Mouse (Mus musculus) liver, postnatal 0 days (tissue): ENCODE measurements around the gene Wdr17. TPM values are rescaled to one million over a fixed set of nuclear protein-coding genes. Genes with fewer than 3 reads are reported as not detected.

Source experiments
- ATAC-seq: fragments of 200-750 bp; cut with Nextera tagmentation; 2 replicates; pipeline ENCODE4 v1.8.0; 2017; ENCODE audit warnings: mild to moderate bottlenecking, moderate library complexity
- DNase-seq: peaks from one replicate; pipeline ENCODE4 v3.0.0-alpha.2; 2016
- H3K27ac ChIP-seq: fragments of 300-500 bp; sonication (generic); 2 replicates; pipeline ENCODE4 v1.5.1; 2014; ENCODE audit warnings: antibody characterized with exemption, moderate library complexity, mild to moderate bottlenecking, low read depth
- H3K27me3 ChIP-seq: fragments of 300-500 bp; sonication (generic); 2 replicates; pipeline ENCODE4 v1.6.1; 2014; ENCODE audit warnings: low read length, control low read depth, mixed read lengths; ENCODE audit not compliant: insufficient read depth
- H3K36me3 ChIP-seq: fragments of 300-500 bp; sonication (generic); replicated peaks from 2 replicates; pipeline ENCODE4 v1.6.1; 2014; ENCODE audit warnings: mild to moderate bottlenecking, control low read depth, low read length, moderate library complexity, mixed read lengths; ENCODE audit not compliant: insufficient read depth
- H3K4me1 ChIP-seq: fragments of 300-500 bp; sonication (generic); 2 replicates; pipeline ENCODE4 v1.6.1; 2014; ENCODE audit warnings: antibody characterized with exemption, mild to moderate bottlenecking, control low read depth; ENCODE audit not compliant: insufficient read depth
- H3K4me2 ChIP-seq: fragments of 300-500 bp; sonication (generic); 2 replicates; pipeline ENCODE4 v1.6.1; 2014; ENCODE audit warnings: low read depth, mild to moderate bottlenecking, low read length, moderate library complexity, mixed read lengths
- H3K4me3 ChIP-seq: fragments of 300-500 bp; sonication (generic); 2 replicates; pipeline ENCODE4 v1.5.1; 2014; ENCODE audit warnings: low read depth, low read length
- H3K9ac ChIP-seq: fragments of 300-500 bp; sonication (generic); replicated peaks from 2 replicates; pipeline ENCODE4 v1.6.1; 2014; ENCODE audit warnings: mild to moderate bottlenecking, moderate library complexity
- H3K9me3 ChIP-seq: fragments of 300-500 bp; sonication (generic); 2 replicates; pipeline ENCODE4 v1.6.1; 2016; ENCODE audit warnings: mild to moderate bottlenecking, control low read depth, low read length, mixed read lengths
- CTCF ChIP-seq: sonication (generic); IDR thresholded peaks from 2 replicates; pipeline ENCODE4 v1.5.1; 2016; ENCODE audit warnings: antibody characterized with exemption, low read depth
- EP300 ChIP-seq: IDR thresholded peaks from 2 replicates; pipeline ENCODE4 v1.6.1; 2016; ENCODE audit warnings: antibody characterized with exemption, low read depth, mild to moderate bottlenecking
- WGBS: fragments of 180-500 bp; shearing (Covaris S2); extraction: QIAGEN DNeasy Blood & Tissue Kit; methylation state at CpG from one replicate; pipeline ENCODE4 v1.1.7; 2014; ENCODE audit not compliant: insufficient replicate concordance; 5-methylcytosine and 5-hydroxymethylcytosine counted together
- polyA plus RNA-seq: library from polyadenylated mRNA; unstranded; fragments of >200 nt; fragmentation: Nextera tagmentation; extraction: Ambion mirVana; gene quantifications from 2 replicates; pipeline ENCODE4 v1.2.1, GENCODE M21; 2015

Wdr17 gene
- polyA plus RNA-seq, 1 experiment from 2014 or later, result not detected

DNA sequence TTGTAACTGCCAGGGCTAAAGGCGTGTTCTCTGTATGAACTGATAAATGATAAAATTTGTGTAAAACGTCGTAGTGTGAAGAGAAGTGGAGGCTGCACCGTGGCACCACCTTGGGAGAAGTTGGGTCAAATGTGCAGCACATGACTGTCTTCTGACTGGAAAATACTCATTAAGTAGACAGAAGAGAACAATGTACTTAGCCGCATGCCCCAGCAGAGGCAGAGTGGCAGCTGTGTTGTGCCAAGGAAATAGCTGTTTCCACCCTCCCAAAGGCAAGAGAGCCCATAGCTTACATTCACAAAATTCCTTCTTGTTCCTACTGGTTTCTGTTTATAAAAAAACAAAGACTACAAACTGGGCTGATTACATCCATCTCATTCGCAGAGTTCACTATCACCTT is 78.8 kb downstream of the Wdr17 start:
- no peaks in the 10 kb centered on the region for H3K27me3 ChIP-seq
- no peak overlapping the region for H3K27ac ChIP-seq
- WGBS, result 53% methylated on average over 6 of the region's 6 CpGs
- H3K9me3 ChIP-seq, result no peaks in the 10 kb centered on the region
- ATAC-seq (no peak), DNase-seq (no peak)
- H3K4me2 ChIP-seq, result no peak overlapping the region
- no peak overlapping the region for H3K9ac ChIP-seq
- TF ChIP-seq CTCF (no peak), EP300 (no peak)
- no peaks in the 10 kb centered on the region for H3K4me1 ChIP-seq
- H3K4me3 ChIP-seq, result no peak overlapping the region
- H3K36me3 ChIP-seq, result no peaks in the 10 kb centered on the region

DNA sequence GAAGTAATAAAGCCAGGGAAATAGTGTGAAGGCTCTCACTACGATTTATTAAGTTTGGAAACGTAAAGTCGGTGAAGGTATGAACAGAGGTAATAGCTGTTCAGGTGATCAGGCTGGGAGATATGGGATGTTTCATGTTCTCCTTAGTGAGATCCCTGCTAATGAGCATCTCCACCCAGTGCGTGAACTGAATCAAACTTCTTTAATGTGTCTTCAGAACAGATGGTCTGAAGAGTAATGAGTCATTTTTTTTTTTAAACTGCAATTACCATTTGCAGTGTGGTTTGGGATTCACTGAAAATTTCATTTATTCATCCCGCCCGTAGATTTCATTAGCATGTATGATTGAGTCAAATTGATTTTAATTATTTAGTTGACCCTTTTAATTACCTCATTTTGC is 80.8 kb downstream of the Wdr17 start:
- 85% methylated on average over 6 of the region's 6 CpGs for WGBS
- H3K4me3 ChIP-seq, result no peak overlapping the region
- no peak for ATAC-seq
- no peak overlapping the region for H3K27ac ChIP-seq
- no peak overlapping the region for H3K4me2 ChIP-seq
- H3K27me3 ChIP-seq, result no peaks in the 10 kb centered on the region
- DNase-seq, result no peak
- H3K4me1 ChIP-seq, result no peaks in the 10 kb centered on the region
- H3K9ac ChIP-seq, result no peak overlapping the region
- no peaks in the 10 kb centered on the region for H3K36me3 ChIP-seq
- TF ChIP-seq EP300 (no peak), CTCF (no peak)
- no peaks in the 10 kb centered on the region for H3K9me3 ChIP-seq

DNA sequence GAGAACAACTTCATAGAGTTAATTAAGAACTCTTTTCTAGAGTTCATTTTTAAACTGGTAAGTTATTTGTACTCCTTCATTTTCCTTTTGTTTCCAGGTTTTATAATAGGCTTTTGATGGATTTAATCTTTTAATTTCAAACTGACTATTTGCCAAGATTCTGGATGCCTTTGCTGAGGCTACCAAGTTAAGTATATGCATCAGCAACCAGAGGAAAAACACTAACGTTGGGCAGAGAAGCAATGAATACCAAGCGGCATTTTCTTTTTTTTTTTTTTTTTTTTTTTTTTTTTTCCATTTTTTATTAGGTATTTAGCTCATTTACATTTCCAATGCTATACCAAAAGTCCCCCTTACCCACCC is 94.3 kb downstream of the Wdr17 start:
- H3K4me2 ChIP-seq, result no peak overlapping the region
- no peaks in the 10 kb centered on the region for H3K27me3 ChIP-seq
- no peak overlapping the region for H3K4me3 ChIP-seq
- H3K4me1 ChIP-seq, result no peaks in the 10 kb centered on the region
- H3K9me3 ChIP-seq, result no peaks in the 10 kb centered on the region
- WGBS, result 95% methylated on average over 2 of the region's 2 CpGs
- H3K27ac ChIP-seq, result no peak overlapping the region
- no peak overlapping the region for H3K9ac ChIP-seq
- TF ChIP-seq EP300 (no peak), CTCF (no peak)
- ATAC-seq (no peak), DNase-seq (no peak)
- no peaks in the 10 kb centered on the region for H3K36me3 ChIP-seq

DNA sequence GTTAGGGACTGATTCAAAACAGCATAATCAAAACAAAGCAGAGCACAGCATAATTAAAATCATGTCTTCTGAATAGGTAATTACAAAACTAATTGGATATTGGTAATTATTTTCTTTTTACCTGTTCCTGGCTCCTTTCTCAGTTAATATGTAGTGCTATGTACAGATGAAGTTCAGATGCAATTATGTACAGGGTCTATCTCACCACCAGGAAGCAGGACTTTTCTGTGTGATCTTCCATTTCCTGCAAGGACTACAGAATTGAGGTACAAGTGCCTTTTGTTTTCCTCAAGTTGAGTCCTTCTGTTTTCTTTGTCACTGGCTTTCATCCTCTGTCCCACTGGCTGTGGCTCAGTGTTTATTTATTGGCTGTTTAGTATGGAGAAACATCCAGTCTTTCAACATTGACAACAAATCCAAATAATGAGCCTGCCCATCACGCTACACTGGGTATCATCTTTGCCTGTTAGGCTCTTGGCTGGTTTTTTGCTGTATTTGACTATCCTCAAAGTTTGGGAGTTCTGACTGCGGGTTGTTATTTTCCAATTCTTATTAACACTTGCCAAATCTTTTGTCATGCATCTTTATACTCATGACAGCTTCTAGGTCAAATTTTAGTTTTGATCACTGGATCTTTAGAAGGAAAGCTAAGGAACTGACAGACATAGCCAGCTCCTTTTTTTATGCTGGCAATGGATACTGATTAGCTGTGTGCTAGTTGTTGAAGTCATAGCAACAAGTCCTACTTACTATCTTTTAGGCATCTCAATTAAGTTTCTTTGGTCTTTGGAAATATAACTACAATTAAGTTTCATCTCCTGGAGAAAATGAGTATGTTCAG is 94.9 kb downstream of the Wdr17 start:
- H3K27ac ChIP-seq, result no peak overlapping the region
- no peaks in the 10 kb centered on the region for H3K36me3 ChIP-seq
- no peaks in the 10 kb centered on the region for H3K27me3 ChIP-seq
- no peak overlapping the region for H3K4me3 ChIP-seq
- 65% methylated on average over 2 of the region's 2 CpGs for WGBS
- no peaks in the 10 kb centered on the region for H3K4me1 ChIP-seq
- no peak overlapping the region for H3K9ac ChIP-seq
- no peaks in the 10 kb centered on the region for H3K9me3 ChIP-seq
- no peak overlapping the region for H3K4me2 ChIP-seq
- ATAC-seq (no peak), DNase-seq (no peak)
- no peak for TF ChIP-seq CTCF
- TF ChIP-seq EP300, result no peak

DNA sequence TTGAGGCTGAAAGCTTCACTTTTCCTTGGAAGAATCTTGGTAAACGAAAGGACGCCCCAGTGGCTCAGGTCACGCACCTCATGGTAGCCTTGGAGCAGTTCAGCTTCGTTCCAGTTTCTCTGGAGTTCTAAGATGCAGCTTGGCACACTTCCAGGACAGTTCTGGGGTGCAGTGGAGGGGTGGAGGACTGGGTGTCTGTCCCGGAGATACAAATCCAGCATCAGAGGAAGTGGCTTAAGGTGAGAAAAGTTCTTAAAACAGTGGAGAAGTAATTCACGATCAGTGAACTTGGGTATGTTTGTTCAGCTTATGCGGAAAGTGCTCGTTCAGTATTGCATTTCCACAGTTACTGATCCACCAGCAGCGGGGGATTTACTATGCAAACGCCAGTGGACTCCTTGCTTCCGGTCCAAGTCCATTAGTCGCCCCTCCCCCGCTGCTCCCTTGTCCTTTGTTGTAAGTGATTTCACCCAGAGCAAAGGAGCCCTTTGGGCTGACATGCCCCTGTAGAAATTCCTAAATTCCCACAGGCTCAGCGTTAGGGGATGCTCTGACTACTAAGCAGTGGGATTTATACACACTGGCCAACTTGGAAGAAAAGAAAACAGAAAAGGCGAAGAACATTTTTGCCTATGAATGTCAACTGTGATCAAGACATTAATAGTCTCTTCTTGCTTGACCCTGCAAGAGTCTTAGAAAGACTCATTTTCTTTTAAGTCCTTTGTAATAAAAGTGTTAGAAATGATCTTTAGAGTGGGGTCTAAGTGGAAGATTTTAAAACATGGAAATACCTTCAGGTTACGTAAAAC is 106.6 kb downstream of the Wdr17 start:
- TF ChIP-seq EP300, result no peak
- no peak for TF ChIP-seq CTCF
- H3K27ac ChIP-seq, result no peak overlapping the region
- no peak overlapping the region; the same call in 1 of the 2 replicates for H3K9ac ChIP-seq
- H3K4me2 ChIP-seq, result peak overlapping the region; percentile 73
- no peaks in the 10 kb centered on the region for H3K9me3 ChIP-seq
- ATAC-seq (peak; percentile 27; the same call in 1 of the 2 replicates), DNase-seq (peak; percentile 45)
- no peaks in the 10 kb centered on the region for H3K27me3 ChIP-seq
- H3K4me1 ChIP-seq, result peaks cover 7% of the 10 kb centered on the region
- no peaks in the 10 kb centered on the region for H3K36me3 ChIP-seq
- 12% methylated on average over 16 of the region's 16 CpGs for WGBS
- peak overlapping the region; percentile 39 for H3K4me3 ChIP-seq

DNA sequence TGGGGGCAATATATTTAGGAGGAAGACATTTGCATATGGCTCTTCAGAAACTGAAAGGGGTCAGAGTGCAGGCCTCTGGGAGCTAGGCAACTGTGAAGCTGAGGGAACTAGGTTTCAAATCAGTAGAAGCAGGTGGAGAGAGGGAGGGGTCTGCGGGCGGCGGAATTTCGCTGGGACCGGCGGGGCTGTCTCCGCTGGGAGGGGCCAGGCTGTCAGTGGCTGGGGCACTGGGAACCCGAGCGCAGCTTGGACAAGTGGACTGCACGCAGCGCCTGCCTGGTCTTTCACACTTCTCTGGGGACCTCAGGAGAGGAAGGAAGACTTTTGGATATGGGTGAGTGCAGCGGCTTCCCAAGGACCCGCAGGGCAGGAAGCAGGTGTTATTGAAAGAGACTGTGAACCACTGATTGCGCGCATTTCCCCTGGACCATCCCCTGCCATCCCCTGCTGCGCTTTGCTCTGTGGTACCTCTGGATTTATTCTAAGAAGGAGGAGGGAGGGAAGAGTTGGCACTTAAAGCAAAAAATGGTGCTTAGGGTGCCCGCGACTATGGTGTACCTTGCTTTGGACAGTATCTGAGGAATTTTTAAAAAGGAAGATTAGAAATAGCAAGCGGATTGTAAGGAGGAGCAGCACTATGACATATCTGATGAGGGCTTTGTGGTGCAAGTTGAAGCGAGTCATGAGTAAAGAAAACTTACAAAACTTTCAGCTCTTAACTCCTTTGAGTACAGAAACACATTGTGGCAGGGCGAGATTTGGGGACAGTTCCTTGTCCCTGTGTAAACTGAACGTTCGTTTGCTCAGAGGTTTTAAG is 107.5 kb downstream of the Wdr17 start:
- no peak for TF ChIP-seq CTCF
- no peak for TF ChIP-seq EP300
- DNase-seq, result peak; percentile 21
- Histone ChIP-seq H3K27ac (no peak overlapping the region), H3K4me2 (peak overlapping the region; percentile 73), H3K4me1 (peaks cover 7% of the 10 kb centered on the region), H3K4me3 (peak overlapping the region; percentile 39), H3K9me3 (no peaks in the 10 kb centered on the region), H3K27me3 (no peaks in the 10 kb centered on the region), H3K9ac (peak overlapping the region; percentile 3), H3K36me3 (no peaks in the 10 kb centered on the region)
- under 1% methylated on average over 23 of the region's 23 CpGs for WGBS
- peak; percentile 25; the same call in 1 of the 2 replicates for ATAC-seq
